18 mouse cellular contexts compared by ENCODE assay signal in genomic region chr10:114593046-114593445, GRCm38 (mm10).
DNase-seq lines count a peak whose midpoint lies in the region; ATAC-seq lines count a peak whose summit lies in the region.
"Had no signal": no experiment of that assay in that cellular context is flagged by ENCODE, and none has a peak within 500 bp of the region (broad histone marks: within the 10 kb centered on the region; RNA-seq: fewer than 3 reads in every experiment).

No protein-coding gene starts in this region.

- 81% methylated on average over 3 of the region's 3 CpGs for WGBS in embryonic facial prominence, embryonic 10.5 days
- 64% methylated on average over 3 of the region's 3 CpGs for WGBS in liver, embryonic 12.5 days (ENCODE audit: insufficient replicate concordance)

- H3K36me3 ChIP-seq in embryonic facial prominence, embryonic 10.5 days (replicated peaks) = no peaks in the 10 kb centered on the region
- H3K36me3 ChIP-seq in liver, embryonic 12.5 days = no peaks in the 10 kb centered on the region
- H3K36me3 ChIP-seq: embryonic facial prominence, embryonic 15.5 days; forebrain, embryonic 10.5 days; heart, embryonic 12.5 days; hindbrain, embryonic 15.5 days had no signal

- no peaks in the 10 kb centered on the region for H3K9me3 ChIP-seq in embryonic facial prominence, embryonic 10.5 days
- H3K9me3 ChIP-seq in liver, embryonic 12.5 days (replicated peaks) = no peaks in the 10 kb centered on the region
- H3K9me3 ChIP-seq: embryonic facial prominence, embryonic 15.5 days; forebrain, embryonic 10.5 days; heart, embryonic 12.5 days; hindbrain, embryonic 15.5 days had no signal

- H3K4me1 ChIP-seq in embryonic facial prominence, embryonic 10.5 days = no peaks in the 10 kb centered on the region
- no peaks in the 10 kb centered on the region for H3K4me1 ChIP-seq in liver, embryonic 12.5 days
- H3K4me1 ChIP-seq: embryonic facial prominence, embryonic 15.5 days; forebrain, embryonic 10.5 days; heart, embryonic 12.5 days; hindbrain, embryonic 15.5 days had no signal

- no peak overlapping the region for H3K27ac ChIP-seq in embryonic facial prominence, embryonic 10.5 days (replicated peaks)
- H3K27ac ChIP-seq in liver, embryonic 12.5 days = no peak overlapping the region
- H3K27ac ChIP-seq: embryonic facial prominence, embryonic 15.5 days; forebrain, embryonic 10.5 days; gastrocnemius, adult 2 months; hindbrain, embryonic 15.5 days had no signal

- DNase-seq in brain, adult 2 months (ENCODE audit: low read depth, low spot score) = peak; percentile 76
- peak; percentile 24 to 47 for DNase-seq in cerebellum, adult 18-20 months
- peak; percentile 58 for DNase-seq in cerebellum, adult 9-11 months
- DNase-seq in cerebellum, postnatal 36 days = peak; percentile 28 to 41
- DNase-seq in embryonic facial prominence, embryonic 10.5 days (ENCODE audit: low spot score) = no peak
- DNase-seq in kidney, postnatal 36 days = no peak
- DNase-seq: adrenal gland, postnatal 10 days; gastrocnemius, adult 2 months; gastrocnemius, postnatal 25 days; heart, postnatal 36 days had no signal

- no peak overlapping the region for H3K4me2 ChIP-seq in liver, embryonic 12.5 days
- H3K4me2 ChIP-seq: embryonic facial prominence, embryonic 15.5 days; heart, embryonic 12.5 days; hindbrain, embryonic 15.5 days had no signal

- no peak overlapping the region for H3K9ac ChIP-seq in liver, embryonic 12.5 days
- H3K9ac ChIP-seq: embryonic facial prominence, embryonic 15.5 days; heart, embryonic 12.5 days; hindbrain, embryonic 15.5 days had no signal

- H3K4me3 ChIP-seq in embryonic facial prominence, embryonic 10.5 days = no peak overlapping the region
- H3K4me3 ChIP-seq in liver, embryonic 12.5 days = no peak overlapping the region
- H3K4me3 ChIP-seq: embryonic facial prominence, embryonic 15.5 days; erythroblast, embryonic 14.5 days; forebrain, embryonic 10.5 days; gastrocnemius, adult 2 months; heart, embryonic 12.5 days; hindbrain, embryonic 15.5 days had no signal

- ATAC-seq in liver, embryonic 12.5 days = no peak
- ATAC-seq: forebrain, embryonic 14.5 days; intestine, postnatal 0 days had no signal

- H3K27me3 ChIP-seq in embryonic facial prominence, embryonic 10.5 days (replicated peaks; ENCODE audit: low read depth, poor library complexity, severe bottlenecking) = no peaks in the 10 kb centered on the region
- no peaks in the 10 kb centered on the region for H3K27me3 ChIP-seq in liver, embryonic 12.5 days (replicated peaks)
- H3K27me3 ChIP-seq: embryonic facial prominence, embryonic 15.5 days; heart, embryonic 12.5 days; hindbrain, embryonic 15.5 days had no signal

Comparison
In these comparisons a context has a peak if more than half of its experiments do, and no peak if none do; other contexts are left out.
1. DNase-seq: peak in brain, adult 2 months (single experiment), cerebellum, adult 18-20 months (2 of 2), cerebellum, adult 9-11 months (single experiment) and cerebellum, postnatal 36 days (2 of 2); none in embryonic facial prominence, embryonic 10.5 days (single experiment) and kidney, postnatal 36 days (0 of 2).